Mouse (Mus musculus) brain, embryonic 14.5 days (tissue): ENCODE measurements around the gene Kdm8.

Experiments used
- CTCF ChIP-seq: fragments of 200-500 bp; IDR thresholded peaks from 2 replicates; pipeline ENCODE4 v1.5.1; 2012; ENCODE audit warnings: inconsistent platforms, mild to moderate bottlenecking, moderate library complexity, borderline replicate concordance; ENCODE audit not compliant: insufficient read depth, insufficient read length; ENCODE audit errors: extremely low read depth
- POLR2A ChIP-seq: fragments of 200-500 bp; IDR thresholded peaks from 2 replicates; pipeline ENCODE4 v1.6.1; 2012; ENCODE audit warnings: mild to moderate bottlenecking, inconsistent platforms, borderline replicate concordance; ENCODE audit not compliant: poor library complexity, insufficient read depth, insufficient read length, severe bottlenecking; ENCODE audit errors: extremely low read depth

DNA sequence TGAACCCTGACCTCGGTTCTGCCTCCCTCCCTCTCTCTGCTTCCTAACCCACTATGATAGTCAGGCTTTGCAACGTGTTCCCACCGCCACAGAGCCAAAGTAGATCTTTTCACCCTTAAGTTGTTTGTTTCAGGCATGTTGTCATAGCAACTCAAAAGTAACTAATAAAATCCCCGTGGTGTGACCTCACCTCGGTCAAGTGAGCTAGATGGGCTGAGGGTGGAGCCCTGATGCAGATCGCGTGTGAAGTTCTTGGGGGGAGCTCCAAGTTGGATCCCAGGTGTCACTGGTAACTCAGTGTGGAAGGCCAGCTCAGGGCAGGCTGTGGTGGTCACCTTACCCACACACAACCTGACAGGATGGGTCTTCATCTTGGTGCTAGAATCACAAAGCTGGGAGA is 16.1 kb upstream of the Kdm8 start:
- TF ChIP-seq POLR2A: no peak
- TF ChIP-seq CTCF: no peak
